In the genomic region with DNA sequence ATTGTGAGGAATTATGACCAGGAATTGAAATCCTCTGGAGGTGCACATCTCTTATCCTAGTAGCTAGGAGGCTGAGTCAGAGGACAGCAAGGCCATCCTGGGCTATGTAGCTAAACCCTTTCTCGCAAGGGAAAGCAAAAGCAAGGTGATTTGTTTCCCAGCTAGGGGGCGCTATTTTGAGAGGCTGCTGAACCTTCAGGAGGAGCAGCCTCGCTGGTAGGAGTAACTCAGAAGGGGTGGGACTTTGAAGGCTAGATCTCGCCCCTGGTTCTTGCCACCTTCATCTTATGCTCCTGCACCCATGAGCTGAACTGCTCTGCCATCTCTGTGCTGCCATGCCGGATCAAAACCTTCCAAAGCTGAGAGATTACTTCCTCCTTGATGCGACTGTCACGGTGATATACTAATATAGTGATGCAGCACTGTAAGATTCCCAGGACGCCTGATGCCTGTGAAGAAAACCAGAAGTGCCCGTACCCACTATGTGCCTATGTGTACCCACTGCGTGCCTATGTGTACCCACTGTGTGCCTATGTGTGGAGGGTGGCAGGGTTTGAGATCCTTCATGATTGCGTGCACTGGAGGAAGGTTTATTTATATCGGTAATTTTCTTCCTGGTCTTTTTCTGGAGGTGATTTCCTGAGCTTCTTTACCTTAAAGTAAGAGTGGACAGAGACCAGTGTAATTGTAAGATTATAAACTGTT, we compare ENCODE assay signal across 10 mouse cellular contexts. TPM values are rescaled to one million over a fixed set of nuclear protein-coding genes. Genes with fewer than 3 reads are reported as not detected.
A peak's percentile ranks its signal among the peaks of the same experiment; 100 is the strongest.
DNase-seq lines count a peak whose midpoint lies in the region; ATAC-seq and TF ChIP-seq lines count a peak whose summit lies in the region.
"Had no signal": no experiment of that assay in that cellular context is flagged by ENCODE, and none has a peak within 500 bp of the region (broad histone marks: within the 10 kb centered on the region; RNA-seq: fewer than 3 reads in every experiment).

No protein-coding gene starts in this region.

- no peak overlapping the region for H3K4me3 ChIP-seq in forebrain, postnatal 0 days (ENCODE audit: low read depth, low read length)
- no peak overlapping the region for H3K4me3 ChIP-seq in forebrain, embryonic 14.5 days (ENCODE audit: low read depth, low read length)
- H3K4me3 ChIP-seq: heart, embryonic 13.5 days had no signal

- ATAC-seq in forebrain, postnatal 0 days = no peak
- no peak for ATAC-seq in forebrain, embryonic 14.5 days
- ATAC-seq in granulocyte monocyte progenitor cell, adult 5-6 weeks (replicated peaks; ENCODE audit: poor library complexity, severe bottlenecking) = peak; percentile 20
- ATAC-seq in inflammation-experienced regulatory T-cells, adult 6 months = no peak

- intact Hi-C loops in left cerebral cortex, postnatal 14 days (cut with DNase I) = no loop called here

- no peaks in the 10 kb centered on the region for H3K27me3 ChIP-seq in forebrain, postnatal 0 days (ENCODE audit: insufficient read depth, low read length)
- H3K27me3 ChIP-seq in forebrain, embryonic 14.5 days (replicated peaks; ENCODE audit: control insufficient read depth, insufficient read depth, low read length) = no peaks in the 10 kb centered on the region
- H3K27me3 ChIP-seq: heart, embryonic 13.5 days had no signal

- peak; percentile 27; the same call in 1 of the 2 replicates for TF ChIP-seq CTCF in forebrain, postnatal 0 days (IDR thresholded peaks at IDR 0.05; ENCODE audit: low read depth)

- H3K4me2 ChIP-seq in forebrain, postnatal 0 days (ENCODE audit: low read depth) = no peak overlapping the region
- no peak overlapping the region for H3K4me2 ChIP-seq in forebrain, embryonic 14.5 days (ENCODE audit: low read length)
- H3K4me2 ChIP-seq: heart, embryonic 13.5 days had no signal

- no peak for DNase-seq in forebrain, postnatal 0 days
- no peak for DNase-seq in forebrain, embryonic 14.5 days (ENCODE audit: low spot score)
- DNase-seq in spleen, postnatal 4 days (ENCODE audit: low spot score in 2 of 2) = peak; percentile 18 to 65
- no peak for DNase-seq in spleen, adult 12 weeks (ENCODE audit: low spot score)
- peak; percentile 19 to 21 for DNase-seq in thymus, postnatal 36 days
- no peak for DNase-seq in left cerebral cortex, postnatal 14 days (ENCODE audit: low spot score in 2 of 2)

- no peaks in the 10 kb centered on the region for H3K4me1 ChIP-seq in forebrain, postnatal 0 days (ENCODE audit: insufficient read depth)
- peaks cover 3% of the 10 kb centered on the region; the same call in 1 of the 2 replicates for H3K4me1 ChIP-seq in forebrain, embryonic 14.5 days (ENCODE audit: control insufficient read depth, insufficient read depth, low read length)

- H3K27ac ChIP-seq in forebrain, postnatal 0 days (ENCODE audit: low read depth, low read length) = no peak overlapping the region
- no peak overlapping the region for H3K27ac ChIP-seq in forebrain, embryonic 14.5 days (ENCODE audit: low read depth, low read length)
- H3K27ac ChIP-seq: heart, embryonic 13.5 days had no signal

- 84% methylated on average over 12 of the region's 12 CpGs for WGBS in forebrain, postnatal 0 days
- WGBS in forebrain, embryonic 14.5 days = 84% methylated on average over 12 of the region's 12 CpGs

- no peaks in the 10 kb centered on the region for H3K9me3 ChIP-seq in forebrain, postnatal 0 days (ENCODE audit: low read length)
- H3K9me3 ChIP-seq in forebrain, embryonic 14.5 days (replicated peaks; ENCODE audit: control insufficient read depth, low read length) = no peaks in the 10 kb centered on the region
- H3K9me3 ChIP-seq: heart, embryonic 13.5 days had no signal

- H3K36me3 ChIP-seq in forebrain, postnatal 0 days (ENCODE audit: insufficient read depth) = no peaks in the 10 kb centered on the region
- H3K36me3 ChIP-seq in forebrain, embryonic 14.5 days (ENCODE audit: control insufficient read depth, insufficient read depth, low read length) = no peaks in the 10 kb centered on the region
- H3K36me3 ChIP-seq: heart, embryonic 13.5 days had no signal

- no peak overlapping the region for H3K9ac ChIP-seq in forebrain, postnatal 0 days
- H3K9ac ChIP-seq in forebrain, embryonic 14.5 days (ENCODE audit: low read length) = no peak overlapping the region
- H3K9ac ChIP-seq: heart, embryonic 13.5 days had no signal

RNA-seq across cellular contexts. Expression of gene Il21, which starts 52.2 kb away (rescaled TPM):
- 0.14 TPM in 1 of 2 replicates, not detected in the other for total RNA-seq in forebrain, postnatal 0 days (2014; rRNA removed)
- polyA plus RNA-seq in forebrain, postnatal 0 days (2015; fragmentation: Nextera tagmentation; extraction: Ambion mirVana) = not detected in 2 replicates
- not detected in 2 replicates for polyA plus RNA-seq in forebrain, embryonic 14.5 days (2014; fragmentation: Nextera tagmentation; extraction: Ambion mirVana)
- not detected in 2 replicates for total RNA-seq in granulocyte monocyte progenitor cell, adult 5-6 weeks (2014; fragmentation: Nextera tagmentation)
- total RNA-seq in granulocyte monocyte progenitor cell, adult 5-6 weeks (2017) = not detected in 2 replicates
- total RNA-seq in left cerebral cortex, postnatal 14 days (2021) = under 1 TPM in 1 of 2 experiments, not detected in 1; 0.27 TPM
- polyA plus RNA-seq in inflammation-experienced regulatory T-cells, adult 6 months (2017; shearing (Covaris generic)) = 10 to 100 TPM in 1 of 3 experiments, 1 to 10 TPM in 2; 3.7 to 11.3 (median 6.7) TPM
- polyA plus RNA-seq: heart, embryonic 13.5 days had no signal

RNA-seq across cellular contexts. Expression of gene Il2, which starts 54.4 kb away (rescaled TPM):
- total RNA-seq in forebrain, postnatal 0 days (2014; rRNA removed) = not detected in 2 replicates
- 0.60 and 0.67 TPM in 2 replicates for polyA plus RNA-seq in forebrain, postnatal 0 days (2015; fragmentation: Nextera tagmentation; extraction: Ambion mirVana)
- polyA plus RNA-seq in forebrain, embryonic 14.5 days (2014; fragmentation: Nextera tagmentation; extraction: Ambion mirVana) = 0.58 TPM in 2 replicates
- total RNA-seq in granulocyte monocyte progenitor cell, adult 5-6 weeks (2014; fragmentation: Nextera tagmentation) = 1.5 TPM in 1 of 2 replicates, not detected in the other
- total RNA-seq in granulocyte monocyte progenitor cell, adult 5-6 weeks (2017) = not detected in 2 replicates
- not detected for total RNA-seq in left cerebral cortex, postnatal 14 days (2021)
- 1 to 10 TPM; 1.5 to 3.3 (median 1.6) TPM for polyA plus RNA-seq in inflammation-experienced regulatory T-cells, adult 6 months (2017; shearing (Covaris generic))
- polyA plus RNA-seq: large intestine, adult 2 months had no signal

Comparison
In these comparisons a context has a peak if more than half of its experiments do, and no peak if none do; other contexts are left out.
1. DNase-seq: peak in spleen, postnatal 4 days (2 of 2) and thymus, postnatal 36 days (2 of 2); none in forebrain, postnatal 0 days (single experiment), forebrain, embryonic 14.5 days (single experiment), spleen, adult 12 weeks (single experiment) and left cerebral cortex, postnatal 14 days (0 of 2).